In genomic region chr11:60955621-60956383, GRCm38 (mm10) we compare ENCODE assay signal across 19 mouse cellular contexts. TPM values are rescaled to one million over a fixed set of nuclear protein-coding genes. Genes with fewer than 3 reads are reported as not detected.
DNase-seq lines count a peak whose midpoint lies in the region; ATAC-seq lines count a peak whose summit lies in the region.
"Had no signal": no experiment of that assay in that cellular context is flagged by ENCODE, and none has a peak within 500 bp of the region (broad histone marks: within the 10 kb centered on the region; RNA-seq: fewer than 3 reads in every experiment).

No protein-coding gene starts in this region.

- no peaks in the 10 kb centered on the region for H3K9me3 ChIP-seq in midbrain, embryonic 11.5 days (ENCODE audit: control insufficient read depth, low read length)
- no peaks in the 10 kb centered on the region for H3K9me3 ChIP-seq in midbrain, embryonic 16.5 days (replicated peaks; ENCODE audit: control insufficient read depth, low read length, poor library complexity, severe bottlenecking)
- H3K9me3 ChIP-seq: embryonic facial prominence, embryonic 10.5 days; embryonic facial prominence, embryonic 12.5 days; forebrain, embryonic 12.5 days; forebrain, embryonic 15.5 days had no signal

- no peak overlapping the region for H3K4me3 ChIP-seq in midbrain, embryonic 11.5 days (ENCODE audit: low read depth, low read length)
- no peak overlapping the region for H3K4me3 ChIP-seq in midbrain, embryonic 16.5 days (ENCODE audit: low read depth, low read length)
- H3K4me3 ChIP-seq: embryonic facial prominence, embryonic 10.5 days; embryonic facial prominence, embryonic 12.5 days; forebrain, embryonic 12.5 days; forebrain, embryonic 15.5 days had no signal

- no peak for ATAC-seq in midbrain, embryonic 11.5 days (ENCODE audit: low FRiP score)
- ATAC-seq in midbrain, embryonic 16.5 days, result no peak
- ATAC-seq: activated CD4-positive, CD25-positive, alpha-beta regulatory T cell, adult 4 months; forebrain, embryonic 15.5 days; forebrain, postnatal 0 days; Patski had no signal

- no peak overlapping the region for H3K9ac ChIP-seq in midbrain, embryonic 11.5 days (ENCODE audit: low read length)
- H3K9ac ChIP-seq in midbrain, embryonic 16.5 days (ENCODE audit: low read depth, low read length), result no peak overlapping the region
- H3K9ac ChIP-seq: embryonic facial prominence, embryonic 12.5 days; forebrain, embryonic 12.5 days; forebrain, embryonic 15.5 days; forebrain, postnatal 0 days had no signal

- H3K4me2 ChIP-seq in midbrain, embryonic 11.5 days, result no peak overlapping the region
- H3K4me2 ChIP-seq in midbrain, embryonic 16.5 days (ENCODE audit: low read length), result no peak overlapping the region
- H3K4me2 ChIP-seq: embryonic facial prominence, embryonic 12.5 days; forebrain, embryonic 12.5 days; forebrain, embryonic 15.5 days had no signal

- no peaks in the 10 kb centered on the region for H3K27me3 ChIP-seq in midbrain, embryonic 11.5 days (ENCODE audit: control insufficient read depth, insufficient read depth, low read length)
- no peaks in the 10 kb centered on the region for H3K27me3 ChIP-seq in midbrain, embryonic 16.5 days (ENCODE audit: control insufficient read depth, insufficient read depth, low read depth, low read length)
- H3K27me3 ChIP-seq: embryonic facial prominence, embryonic 12.5 days; forebrain, embryonic 12.5 days; forebrain, embryonic 15.5 days; Patski had no signal

- intact Hi-C loops in heart, postnatal 25 days (cut with DNase I), result no loop called here

- 77% methylated on average over 9 of the region's 9 CpGs for WGBS in midbrain, embryonic 11.5 days
- WGBS in midbrain, embryonic 16.5 days, result 76% methylated on average over 9 of the region's 9 CpGs

- DNase-seq in heart, adult 11 months, result peak; percentile 87
- no peak for DNase-seq in heart, postnatal 25 days (ENCODE audit: low spot score)
- peak; percentile 57 for DNase-seq in midbrain, embryonic 11.5 days (ENCODE audit: low spot score, missing footprints)
- no peak for DNase-seq in thymus, adult 18-20 months
- DNase-seq: adrenal gland, adult 8-10 months; adrenal gland, postnatal 14 days; adrenal gland, postnatal 36 days; cerebellum, adult 11-12 months; cerebellum, adult 2 months; cerebellum, adult 9-10 months; cerebellum, postnatal 25 days; forebrain, postnatal 0 days had no signal

- no peaks in the 10 kb centered on the region for H3K36me3 ChIP-seq in midbrain, embryonic 11.5 days (ENCODE audit: control insufficient read depth, insufficient read depth, low read length)
- peaks cover 8% of the 10 kb centered on the region for H3K36me3 ChIP-seq in midbrain, embryonic 16.5 days (ENCODE audit: control insufficient read depth, insufficient read depth, low read length)

- H3K27ac ChIP-seq in midbrain, embryonic 11.5 days (ENCODE audit: low read depth, low read length), result no peak overlapping the region
- H3K27ac ChIP-seq in midbrain, embryonic 16.5 days (ENCODE audit: low read length), result no peak overlapping the region
- H3K27ac ChIP-seq: embryonic facial prominence, embryonic 10.5 days; embryonic facial prominence, embryonic 12.5 days; forebrain, embryonic 12.5 days; forebrain, embryonic 15.5 days had no signal

- no peaks in the 10 kb centered on the region for H3K4me1 ChIP-seq in midbrain, embryonic 11.5 days (ENCODE audit: control insufficient read depth, insufficient read depth, low read length)
- 0 out of 2 replicates have a peak, but pooled peaks cover 2% of the 10 kb centered on the region for H3K4me1 ChIP-seq in midbrain, embryonic 16.5 days (ENCODE audit: control insufficient read depth, insufficient read depth, low read length)

RNA-seq across cellular contexts. Expression of gene Map2k3, which starts 24.0 kb away (rescaled TPM):
- 10 to 100 TPM; 73.6 to 81.8 TPM for total RNA-seq in heart, postnatal 25 days (2021)
- 34.2 and 37.4 TPM in 2 replicates for polyA plus RNA-seq in midbrain, embryonic 11.5 days (2014; fragmentation: Nextera tagmentation; extraction: Ambion mirVana)
- polyA plus RNA-seq in midbrain, embryonic 16.5 days (2015; fragmentation: Nextera tagmentation; extraction: Ambion mirVana), result 27.1 and 29.5 TPM in 2 replicates

RNA-seq across cellular contexts. Expression of gene Natd1, which starts 41.3 kb away (rescaled TPM):
- 10 to 100 TPM; 14.6 to 14.9 TPM for total RNA-seq in heart, postnatal 25 days (2021)
- 18.3 and 24.3 TPM in 2 replicates for polyA plus RNA-seq in midbrain, embryonic 11.5 days (2014; fragmentation: Nextera tagmentation; extraction: Ambion mirVana)
- 24.9 and 26.5 TPM in 2 replicates for polyA plus RNA-seq in midbrain, embryonic 16.5 days (2015; fragmentation: Nextera tagmentation; extraction: Ambion mirVana)

Comparison
In these comparisons a context has a peak if more than half of its experiments do, and no peak if none do; other contexts are left out.
1. DNase-seq: peak in heart, adult 11 months (single experiment) and midbrain, embryonic 11.5 days (single experiment); none in heart, postnatal 25 days (single experiment) and thymus, adult 18-20 months (0 of 2).